Mouse (Mus musculus) forelimb bud, embryonic 11.5 days (tissue): ENCODE results near the gene Patj.
A peak's percentile ranks its signal among the peaks of the same experiment; 100 is the strongest.

Source experiments
- DNase-seq: peaks from one replicate; pipeline ENCODE4 v3.0.0-alpha.2; 2012; ENCODE audit warnings: low read depth, low spot score

Gene Patj

GRCm38 (mm10) chr4:98444437-98445139 lies 49.0 kb downstream of the Patj start:
- peak; percentile 56 for DNase-seq

DNA sequence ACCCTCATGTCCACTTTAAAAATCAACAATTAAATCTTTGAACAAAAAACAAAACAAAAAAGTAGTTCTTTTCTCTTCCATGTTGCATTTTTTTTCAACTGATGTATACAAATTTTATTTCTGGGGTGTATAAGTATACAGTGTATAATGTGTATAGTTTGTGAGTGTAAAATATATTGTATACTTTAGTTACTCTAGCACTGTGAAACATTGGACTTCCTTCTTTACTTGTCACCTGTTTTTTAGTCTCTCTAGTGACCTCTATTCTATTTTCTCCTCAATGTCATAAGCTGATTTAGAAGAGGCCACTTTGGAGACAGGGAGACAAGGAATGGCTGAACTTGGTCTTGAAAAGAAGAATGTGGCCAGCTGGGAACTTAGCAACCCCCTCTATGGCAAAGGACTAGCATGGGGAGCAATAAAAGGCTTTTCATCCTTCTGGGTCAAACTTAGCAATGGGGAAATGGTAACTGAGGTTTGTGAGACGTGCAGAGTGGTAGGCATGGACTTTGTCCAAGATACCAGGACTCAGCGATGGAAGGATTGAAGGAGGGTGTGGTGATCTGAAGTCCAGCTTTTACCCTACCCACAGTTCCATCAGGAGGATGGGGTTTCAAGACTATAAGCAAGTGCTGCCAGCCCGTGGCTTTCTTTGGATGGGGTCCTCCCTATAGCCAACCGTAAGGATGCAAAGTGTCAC lies 54.1 kb downstream of the Patj start:
- DNase-seq = no peak

DNA sequence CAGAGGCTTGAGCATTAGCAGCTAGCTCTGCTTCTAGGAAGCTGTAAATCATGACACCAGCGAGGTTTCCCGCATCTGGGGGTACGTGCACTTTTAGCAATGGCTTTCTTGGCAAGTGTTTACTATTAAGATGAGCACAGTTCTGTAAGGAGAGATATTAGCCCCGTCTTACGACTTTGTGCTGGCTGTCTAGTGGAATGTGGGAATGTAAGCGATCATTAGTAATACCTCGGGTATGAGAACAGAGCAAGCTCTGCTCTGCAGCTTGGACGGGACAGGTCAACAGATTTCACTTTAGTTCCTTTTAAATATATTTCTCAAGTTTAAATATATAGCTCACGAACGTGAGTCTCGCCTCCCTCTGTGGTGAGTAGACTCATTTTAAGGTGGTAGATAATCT lies 54.7 kb downstream of the Patj start:
- DNase-seq = no peak

- DNase-seq = no peak
Measured at GRCm38 (mm10) chr4:98450829-98451228, 55.2 kb downstream of the Patj start.

DNA sequence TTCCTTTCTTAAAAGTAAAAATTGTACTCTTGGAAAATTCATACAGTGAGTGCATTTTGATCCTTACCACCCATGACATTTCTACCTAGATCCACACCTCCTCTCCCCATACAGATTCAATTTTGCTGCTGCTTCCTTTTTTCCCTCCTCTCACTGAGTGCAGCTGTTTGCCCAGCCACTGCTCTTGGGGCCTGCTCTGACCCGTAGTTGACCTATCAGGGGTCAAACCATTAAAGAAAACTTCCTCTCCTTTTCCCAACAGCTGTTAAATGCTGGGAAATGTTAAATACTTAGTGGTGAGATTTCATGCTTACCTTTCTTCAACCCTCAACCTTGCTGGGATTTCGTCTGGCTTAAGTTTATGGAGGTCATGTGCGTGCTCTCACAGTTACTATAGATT lies 55.7 kb downstream of the Patj start:
- DNase-seq = peak; percentile 43

DNA sequence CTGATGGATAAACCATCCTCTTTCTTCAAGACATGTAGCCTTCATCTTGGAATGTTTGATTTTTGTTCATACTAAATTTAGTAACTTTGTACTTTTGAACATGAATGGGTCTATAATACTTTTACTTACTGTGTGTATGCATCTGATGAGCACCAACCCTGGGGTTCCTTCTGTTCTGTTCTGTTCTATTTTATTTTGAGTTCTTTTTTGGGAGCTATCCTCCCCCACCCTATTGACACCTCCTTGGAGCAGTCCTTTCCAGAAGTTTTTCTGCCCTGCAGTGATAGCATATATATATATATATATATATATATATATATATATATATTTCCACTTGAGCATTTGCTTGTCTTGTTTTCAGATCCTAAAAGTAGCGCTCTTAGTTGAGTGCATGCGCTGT lies 57.1 kb downstream of the Patj start:
- DNase-seq = no peak

DNA sequence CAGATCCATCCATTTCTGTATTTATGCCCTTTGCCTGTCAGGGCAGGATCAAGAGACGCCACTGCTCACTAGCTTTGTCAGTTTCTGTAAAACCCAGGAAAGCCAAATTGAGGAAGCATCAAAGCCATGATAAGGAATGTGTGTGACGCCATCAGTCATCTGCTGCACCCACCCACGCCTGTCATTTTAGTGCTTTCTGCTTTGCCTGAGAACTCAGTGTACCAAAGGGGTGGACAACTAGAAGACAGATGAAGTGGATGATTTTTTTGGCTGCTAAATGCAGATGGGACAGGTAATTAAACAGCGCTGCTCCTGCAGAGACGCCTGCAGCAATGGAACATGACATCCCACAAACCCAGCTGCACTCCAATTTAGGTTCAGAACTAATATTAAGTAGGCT lies 57.6 kb downstream of the Patj start:
- DNase-seq = no peak

DNA sequence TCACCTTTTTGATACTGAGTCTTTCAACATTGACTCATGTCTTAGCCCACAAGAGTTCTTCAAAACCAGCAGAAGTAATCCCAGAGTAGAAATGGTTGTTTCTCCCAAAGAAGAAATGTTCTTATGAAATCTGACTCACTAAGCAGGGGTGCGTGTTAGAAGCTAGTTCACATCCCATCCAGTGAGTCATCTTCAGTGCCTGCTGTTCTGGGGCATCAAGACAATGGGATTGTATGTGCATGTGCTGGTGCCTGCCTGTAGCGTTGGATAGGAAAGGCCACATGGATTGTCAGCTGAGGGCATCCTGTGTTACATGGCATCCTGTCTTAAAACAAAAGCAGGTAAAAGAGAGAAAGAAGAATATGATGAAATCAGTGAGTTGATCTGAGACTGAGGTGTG lies 59.8 kb downstream of the Patj start:
- DNase-seq = no peak

DNA sequence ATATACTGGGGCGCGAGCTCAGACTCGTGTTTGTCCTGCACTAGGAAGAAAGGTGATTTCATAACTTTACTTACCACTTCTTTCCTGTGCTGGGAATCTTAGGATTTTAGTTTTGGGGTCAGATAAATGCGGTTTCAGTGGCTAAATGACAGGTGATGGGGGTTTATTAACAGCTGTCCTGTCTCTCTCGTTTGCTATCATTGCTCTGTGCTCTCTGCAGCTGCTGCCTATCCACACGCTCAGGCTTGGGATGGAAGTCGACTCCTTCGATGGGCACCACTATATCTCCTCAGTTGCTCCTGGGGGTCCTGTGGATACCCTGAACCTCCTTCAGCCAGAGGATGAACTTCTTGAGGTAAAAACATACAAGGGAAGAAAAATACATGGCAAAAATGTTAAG lies 60.3 kb downstream of the Patj start:
- DNase-seq = no peak

DNA sequence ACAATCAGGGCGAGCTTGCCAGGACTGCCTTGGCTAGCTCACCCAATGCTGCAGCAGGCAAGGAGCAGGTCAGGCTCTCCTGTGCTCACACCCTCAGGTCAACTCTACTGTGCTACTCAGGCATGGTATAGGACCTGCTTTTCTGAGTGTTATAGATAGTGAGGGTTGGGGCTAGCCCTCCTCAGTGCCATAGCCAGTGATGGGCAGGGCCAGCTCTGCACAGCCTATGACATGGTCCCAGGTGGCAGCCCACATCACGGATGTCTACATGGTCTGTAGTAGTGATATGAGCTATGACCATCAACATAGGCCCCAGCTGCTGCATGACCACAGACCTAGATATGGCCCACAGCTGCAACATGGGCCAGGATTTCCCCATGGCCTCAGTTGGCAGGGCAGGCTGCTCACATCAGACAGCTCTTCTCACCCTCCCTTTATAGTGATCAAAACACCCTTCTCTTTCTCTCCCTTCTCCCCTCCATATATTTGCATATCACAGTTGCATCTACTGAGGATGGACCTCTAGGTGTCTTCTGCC lies 66.3 kb downstream of the Patj start:
- DNase-seq = no peak

DNA sequence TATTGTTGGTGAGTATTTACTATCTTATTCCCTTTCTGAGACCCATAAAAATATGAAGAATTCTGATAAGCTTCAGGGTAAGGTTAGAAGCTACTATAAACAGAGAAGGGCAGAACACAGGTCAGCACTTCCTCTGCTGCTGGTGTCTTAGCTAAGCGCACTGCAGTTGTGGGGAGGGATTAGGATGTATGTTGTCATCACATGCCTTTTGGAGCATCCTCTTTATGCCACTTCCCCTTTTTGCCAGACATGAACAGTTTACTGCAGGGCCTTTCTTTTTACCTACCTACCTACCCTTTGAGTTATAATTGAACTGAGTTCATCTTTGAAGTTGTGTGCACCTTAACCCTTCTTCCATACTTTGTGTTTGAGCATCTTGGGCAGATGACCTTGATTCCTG lies 69.9 kb downstream of the Patj start:
- no peak for DNase-seq

GRCm38 (mm10) chr4:98465886-98466285 lies 70.3 kb downstream of the Patj start:
- no peak for DNase-seq

DNA sequence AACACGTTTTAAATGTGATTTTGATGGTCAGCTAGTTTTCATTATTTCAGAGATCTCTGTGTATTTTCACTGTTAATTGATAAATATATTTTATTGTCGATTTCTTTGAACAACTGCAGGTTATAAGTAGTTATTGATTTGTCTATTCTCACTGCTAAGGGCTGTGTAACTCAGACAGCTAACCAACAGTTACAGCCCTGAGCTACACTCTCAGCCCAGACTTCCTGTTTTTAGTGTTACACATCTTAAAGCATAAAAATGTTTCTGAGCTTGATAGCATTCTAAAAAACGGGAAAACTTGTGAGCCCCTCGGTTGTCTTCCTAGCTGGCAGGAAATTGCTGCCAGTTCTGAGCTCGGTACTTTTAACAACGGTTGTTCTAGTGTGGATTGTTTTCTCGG lies 75.8 kb downstream of the Patj start:
- no peak for DNase-seq

DNA sequence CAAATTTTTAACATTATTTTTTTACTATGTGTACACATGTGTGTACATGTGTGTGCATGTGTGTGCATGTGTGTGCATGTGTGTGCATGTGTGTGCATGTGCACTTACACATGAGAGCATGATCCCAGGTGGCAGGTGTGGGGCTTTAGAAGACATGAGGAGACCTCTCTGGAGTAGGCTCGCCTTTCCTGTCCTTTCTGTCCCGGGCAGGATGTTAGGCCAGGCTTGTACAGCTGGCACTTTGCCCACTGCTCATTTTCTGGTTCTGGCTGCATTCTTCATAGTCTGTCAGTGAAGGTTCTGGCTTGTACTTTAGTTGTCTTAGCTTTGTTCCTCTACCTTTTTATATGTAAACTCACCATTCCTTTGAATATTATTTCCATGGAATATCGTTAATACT lies 77.9 kb downstream of the Patj start:
- DNase-seq = no peak

- DNase-seq = peak; percentile 7
Measured at GRCm38 (mm10) chr4:98478005-98478404, 82.4 kb downstream of the Patj start.

DNA sequence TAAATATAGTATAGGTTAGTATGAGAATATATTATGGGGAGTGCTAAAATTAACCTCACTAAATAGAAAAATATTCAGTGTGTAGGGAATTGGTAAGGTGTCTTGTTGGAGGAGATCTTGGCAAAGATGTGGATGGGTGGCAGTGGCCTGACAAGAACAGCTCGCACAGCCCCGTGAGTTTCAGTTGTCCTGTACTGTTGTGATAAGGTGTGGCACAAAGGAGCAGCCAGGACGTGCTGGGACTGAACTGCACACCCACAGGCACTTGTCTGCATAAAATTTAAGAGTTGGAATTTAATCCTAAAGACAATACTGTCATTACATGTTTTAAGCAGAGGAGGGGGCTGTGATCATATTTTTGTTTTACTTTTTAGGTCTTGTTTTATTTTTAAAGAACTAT lies 90.9 kb downstream of the Patj start:
- no peak for DNase-seq

- no peak for DNase-seq
Measured at GRCm38 (mm10) chr4:98486901-98487300, 91.3 kb downstream of the Patj start.

DNA sequence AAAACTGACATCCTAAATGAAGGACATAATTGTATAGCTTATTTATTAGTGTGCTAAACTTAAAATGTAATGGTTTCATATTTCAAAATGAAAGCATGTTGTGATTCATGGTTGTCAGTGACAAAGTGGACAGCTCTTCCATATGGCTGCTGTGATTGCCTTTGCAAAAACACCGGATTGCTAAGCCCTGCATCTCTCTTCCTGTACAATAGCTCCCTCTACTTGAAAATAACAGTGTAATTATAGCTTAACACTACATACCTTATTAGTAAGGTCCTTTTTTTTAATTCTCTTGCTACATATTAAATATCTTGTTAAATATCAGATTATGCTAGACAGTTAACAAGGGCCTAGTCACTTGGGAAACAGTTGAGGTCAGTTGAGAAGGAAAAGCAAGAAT lies 93.8 kb downstream of the Patj start:
- DNase-seq = peak; percentile 16

- DNase-seq = no peak
Measured at GRCm38 (mm10) chr4:98498341-98498740, 102.8 kb downstream of the Patj start.

GRCm38 (mm10) chr4:98500182-98500581 lies 104.6 kb downstream of the Patj start:
- DNase-seq = no peak

DNA sequence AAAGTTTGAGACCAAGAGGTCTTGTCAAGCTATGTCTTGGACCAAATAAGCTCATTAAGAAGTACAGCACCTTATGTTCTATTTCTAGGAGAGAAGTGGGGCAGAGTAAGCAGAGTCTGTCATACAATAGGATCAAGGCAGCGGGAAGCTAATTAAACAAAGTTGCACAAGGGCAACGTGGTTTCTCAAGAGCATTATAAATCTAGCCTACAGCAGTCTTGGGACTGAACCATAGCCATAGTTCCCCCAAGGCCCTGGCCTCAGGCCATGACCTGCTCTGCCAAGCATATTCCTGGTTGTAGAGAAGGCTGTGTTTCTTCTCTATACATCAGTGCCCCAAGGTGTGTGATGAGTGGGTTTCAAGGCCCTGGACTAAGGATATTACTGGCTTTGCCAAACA lies 105.3 kb downstream of the Patj start:
- DNase-seq = no peak

DNA sequence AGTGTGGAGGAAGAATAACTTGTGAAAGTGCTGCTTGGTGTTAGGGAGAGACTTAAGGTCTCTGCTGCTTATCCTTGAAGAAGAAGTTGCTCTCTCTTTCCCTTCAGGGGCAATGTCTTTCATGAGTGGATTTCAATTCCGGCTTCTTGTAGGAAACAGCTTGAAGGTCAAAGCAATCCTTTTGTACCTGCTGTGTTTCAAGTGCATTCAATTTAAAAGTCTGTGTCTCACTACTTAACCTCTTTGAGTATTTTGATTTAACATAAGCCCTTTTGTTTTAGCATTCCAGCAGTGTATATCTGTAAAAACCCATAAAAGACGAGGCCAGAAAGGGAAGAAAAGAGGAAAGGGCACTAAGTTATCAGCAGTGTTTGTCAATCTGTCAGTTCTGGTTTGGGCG lies 109.2 kb downstream of the Patj start:
- DNase-seq = no peak
